Mouse (Mus musculus) ovary, postnatal 10 days (tissue): ENCODE measurements around the gene Timm8b.
A peak's percentile ranks its signal among the peaks of the same experiment; 100 is the strongest.
"Not testable (repeated sequence)": the region's sequence is repeated elsewhere in the genome, so short reads cannot be mapped to it uniquely, and the experiment has no call there.

Source experiments
- DNase-seq: peaks from one replicate; pipeline ENCODE4 v3.0.0; 2022; ENCODE audit warnings: low spot score

Timm8b gene

GRCm38 (mm10) chr9:50602055-50602845, 1.5 kb upstream of the Timm8b start:
- DNase-seq, result no peak

GRCm38 (mm10) chr9:50603998-50604324, 251 bp downstream of the Timm8b start:
- DNase-seq, result no peak

GRCm38 (mm10) chr9:50604338-50604737, 628 bp downstream of the Timm8b start:
- no peak for DNase-seq

GRCm38 (mm10) chr9:50612115-50612514, 8.4 kb downstream of the Timm8b start:
- DNase-seq, result no peak

GRCm38 (mm10) chr9:50616161-50616560, 12.5 kb downstream of the Timm8b start:
- no peak for DNase-seq

- peak; percentile 90 for DNase-seq
Observed at GRCm38 (mm10) chr9:50616766-50617603, 13.3 kb downstream of the Timm8b start, which contains the start of the genes Pih1d2 and Nkapd1. Gene Pih1d2 (plus strand): TSS chr9:50617321. Gene Nkapd1 (minus strand): TSS chr9:50617464.

- DNase-seq, result no peak
Observed at GRCm38 (mm10) chr9:50617794-50618330, 14.2 kb downstream of the Timm8b start.

- not testable (repeated sequence) for DNase-seq
Observed at GRCm38 (mm10) chr9:50630903-50631302, 27.2 kb downstream of the Timm8b start.

GRCm38 (mm10) chr9:50632016-50632688, 28.4 kb downstream of the Timm8b start:
- no peak for DNase-seq

- DNase-seq, result no peak
Observed at GRCm38 (mm10) chr9:50633059-50633458, 29.3 kb downstream of the Timm8b start.

GRCm38 (mm10) chr9:50634270-50634669, 30.6 kb downstream of the Timm8b start:
- no peak for DNase-seq

- no peak for DNase-seq
Observed at GRCm38 (mm10) chr9:50646826-50647370, 43.2 kb downstream of the Timm8b start.

- DNase-seq, result no peak
Observed at GRCm38 (mm10) chr9:50650503-50650902, 46.8 kb downstream of the Timm8b start.
